Mouse (Mus musculus): Measurements from ENCODE around the gene BC048507. TPM values are rescaled to one million over a fixed set of nuclear protein-coding genes. Genes with fewer than 3 reads are reported as not detected.
"Not testable (repeated sequence)": the region's sequence is repeated elsewhere in the genome, so short reads cannot be mapped to it uniquely, and the experiment has no call there.

Gene BC048507
- not detected in 2 replicates for polyA plus RNA-seq (2012; rRNA removed)

DNA sequence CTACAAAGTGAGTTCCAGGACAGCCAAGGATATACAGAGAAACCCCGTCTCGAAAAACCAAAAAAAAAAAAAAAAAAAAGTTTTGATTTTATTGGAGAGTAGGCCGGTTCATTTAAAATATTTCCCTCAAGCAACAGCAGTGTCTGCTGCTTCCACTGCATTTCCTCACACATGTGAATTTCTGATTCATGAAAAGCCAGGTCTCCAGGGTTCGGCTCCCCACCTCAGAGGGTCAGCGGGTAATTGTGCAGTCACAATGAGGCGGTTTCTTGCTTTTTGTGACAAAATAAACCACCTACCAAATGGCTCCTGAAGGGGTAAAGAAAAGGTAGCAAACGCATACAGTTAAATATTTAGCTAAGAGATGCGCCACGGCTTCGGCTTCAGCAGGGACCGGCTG, at the start of gene BC048507:
Gene BC048507, plus strand, starts transcription at position 301 of the 400 bp plus-strand sequence.
- H3K4me1 ChIP-seq (ENCODE audit: control insufficient read depth, insufficient read depth, insufficient read length), result no peaks in the 10 kb centered on the region
- WGBS, result 87% methylated on average over 11 of the region's 11 CpGs
- H3K4me3 ChIP-seq (ENCODE audit: extremely low read depth, insufficient read depth, insufficient read length), result no peak within 1 kb of the TSS
- H3K27me3 ChIP-seq (ENCODE audit: control insufficient read depth, insufficient read depth, low read length), result no peaks in the 10 kb centered on the region
- no peak within 1 kb of the TSS for H3K27ac ChIP-seq (ENCODE audit: insufficient read depth, low read length)
- H3K36me3 ChIP-seq (ENCODE audit: control insufficient read depth, insufficient read depth, low read length), result no peaks in the 10 kb centered on the region
- DNase-seq (ENCODE audit: low read depth in 1 of 2, low spot score in 2 of 2), result no peak
- no peak for TF ChIP-seq POLR2A (IDR thresholded peaks at IDR 0.05; ENCODE audit: low read depth, low read length)
- no peak for TF ChIP-seq CTCF (IDR thresholded peaks at IDR 0.05; ENCODE audit: extremely low read depth, insufficient read depth, insufficient read length, insufficient replicate concordance)

DNA sequence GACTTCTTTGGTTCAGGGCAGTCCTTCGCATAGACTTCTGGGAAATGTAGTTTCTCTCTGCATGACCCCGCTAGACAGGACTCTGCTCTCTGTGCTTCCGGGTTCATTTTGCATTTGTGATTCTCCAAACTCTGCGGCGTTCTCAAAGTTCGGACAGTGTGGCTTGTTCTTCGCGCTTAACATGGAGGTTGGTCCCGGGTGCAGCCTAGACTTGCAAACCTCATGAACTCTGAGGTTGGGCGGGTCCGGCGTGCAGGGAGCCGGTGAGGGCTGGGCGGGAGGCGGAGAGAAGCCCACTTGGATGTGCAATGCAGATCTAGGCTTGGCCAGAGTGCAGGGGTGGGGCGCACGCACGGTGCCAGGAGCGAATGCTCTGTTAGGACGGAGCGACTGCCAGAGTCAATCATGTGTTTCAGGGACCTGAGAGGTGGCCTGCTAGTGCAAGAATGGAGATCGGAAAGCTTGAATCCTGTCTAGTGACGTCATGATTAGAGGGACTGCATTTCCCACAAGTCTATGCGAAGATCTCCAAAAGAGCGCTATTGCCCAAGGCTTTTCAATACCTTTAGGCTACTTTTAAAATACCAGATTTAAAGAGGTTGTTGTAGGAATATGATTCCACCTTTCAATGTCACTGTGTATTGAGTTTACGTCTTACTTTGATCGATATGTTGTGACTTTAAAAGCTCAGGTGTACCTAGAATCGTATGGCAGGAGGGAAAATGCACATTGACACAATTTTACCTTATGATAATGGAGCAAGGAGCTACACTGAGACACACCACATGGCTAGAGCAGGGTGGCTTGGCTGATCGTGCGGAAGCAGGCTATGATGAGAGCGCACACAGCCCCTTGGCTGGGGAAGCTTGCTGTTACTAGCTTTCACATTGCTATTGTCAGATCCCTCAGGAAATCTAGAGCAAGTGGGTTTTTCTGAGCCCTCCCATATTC, 49.1 kb upstream of the BC048507 start, which contains the start of gene Zfp273:
Gene Zfp273, plus strand, starts transcription at position 31 of the 951 bp plus-strand sequence.
- peak; percentile 55 to 65 for DNase-seq (ENCODE audit: low read depth in 1 of 2, low spot score in 2 of 2)
- 4% methylated on average over 31 of the region's 31 CpGs for whole genome bisulfite sequencing
- peaks cover 2% of the 10 kb centered on the region; the same call in 1 of the 2 replicates for H3K4me1 ChIP-seq (ENCODE audit: control insufficient read depth, insufficient read depth, insufficient read length)
- H3K4me3 ChIP-seq (ENCODE audit: extremely low read depth, insufficient read depth, insufficient read length), result peak within 1 kb of the TSS; percentile 82
- no peaks in the 10 kb centered on the region for H3K36me3 ChIP-seq (ENCODE audit: control insufficient read depth, insufficient read depth, low read length)
- H3K27ac ChIP-seq (ENCODE audit: insufficient read depth, low read length), result peak within 1 kb of the TSS; percentile 72
- TF ChIP-seq POLR2A (IDR thresholded peaks at IDR 0.05; ENCODE audit: low read depth, low read length), result no peak
- TF ChIP-seq CTCF (IDR thresholded peaks at IDR 0.05; ENCODE audit: extremely low read depth, insufficient read depth, insufficient read length, insufficient replicate concordance), result no peak
- no peaks in the 10 kb centered on the region for H3K27me3 ChIP-seq (ENCODE audit: control insufficient read depth, insufficient read depth, low read length)

DNA sequence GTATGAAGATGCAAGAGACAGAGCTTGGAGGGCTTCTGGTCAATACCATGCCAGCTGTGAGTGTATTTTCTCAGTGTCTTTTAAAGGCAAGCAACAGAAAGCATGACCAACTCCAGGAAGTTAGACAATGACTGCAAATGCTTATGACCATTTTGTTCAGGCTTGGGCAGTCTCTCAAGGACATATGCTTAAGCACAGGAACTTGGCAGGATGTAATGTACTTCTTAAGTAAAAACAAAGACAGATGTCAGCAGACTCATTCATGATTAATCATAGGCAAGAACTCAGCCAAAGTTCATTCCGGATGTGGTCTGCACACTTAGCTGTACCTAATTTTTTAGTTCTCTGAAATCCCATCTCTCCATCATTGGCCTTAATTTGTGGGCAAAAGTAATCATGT, 44.5 kb upstream of the BC048507 start:
- TF ChIP-seq POLR2A (IDR thresholded peaks at IDR 0.05; ENCODE audit: low read depth, low read length) (no peak), CTCF (IDR thresholded peaks at IDR 0.05; ENCODE audit: extremely low read depth, insufficient read depth, insufficient read length, insufficient replicate concordance) (no peak)
- no peak overlapping the region for H3K4me3 ChIP-seq (ENCODE audit: extremely low read depth, insufficient read depth, insufficient read length)
- no peaks in the 10 kb centered on the region for H3K27me3 ChIP-seq (ENCODE audit: control insufficient read depth, insufficient read depth, low read length)
- H3K36me3 ChIP-seq (ENCODE audit: control insufficient read depth, insufficient read depth, low read length), result peaks cover 6% of the 10 kb centered on the region; the same call in 1 of the 2 replicates
- 85% methylated on average over 1 of the region's 1 CpGs for WGBS
- peaks cover 2% of the 10 kb centered on the region; the same call in 1 of the 2 replicates for H3K4me1 ChIP-seq (ENCODE audit: control insufficient read depth, insufficient read depth, insufficient read length)
- DNase-seq (ENCODE audit: low read depth in 1 of 2, low spot score in 2 of 2), result no peak
- no peak overlapping the region for H3K27ac ChIP-seq (ENCODE audit: insufficient read depth, low read length)

DNA sequence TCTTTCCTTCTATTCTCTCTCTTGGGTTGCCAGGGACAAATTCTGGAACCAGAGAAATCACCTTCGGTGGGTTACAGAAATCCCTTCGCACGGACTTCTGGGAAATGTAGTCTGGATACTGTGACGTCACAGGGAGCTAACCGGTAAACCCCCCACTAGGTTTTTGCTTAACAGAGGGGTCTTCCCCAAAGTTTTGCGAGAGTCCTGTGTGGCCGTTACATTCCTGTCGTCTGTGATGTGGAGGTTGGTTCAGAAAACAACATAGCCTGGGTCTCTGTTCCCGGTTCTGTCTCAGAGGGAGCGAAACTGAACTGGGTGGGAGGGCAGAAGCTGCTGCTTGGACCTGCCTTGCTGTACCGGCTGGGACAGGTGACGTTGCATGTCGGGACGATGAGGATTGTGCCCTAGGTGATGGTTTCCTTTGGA, 32.2 kb upstream of the BC048507 start, which contains the start of gene Gm10037:
Gene Gm10037, plus strand, starts transcription at position 196 of the 426 bp plus-strand sequence.
- peak within 1 kb of the TSS; percentile 66 for H3K4me3 ChIP-seq (ENCODE audit: extremely low read depth, insufficient read depth, insufficient read length)
- peak; percentile 34 to 41 for DNase-seq (ENCODE audit: low read depth in 1 of 2, low spot score in 2 of 2)
- H3K27ac ChIP-seq (ENCODE audit: insufficient read depth, low read length), result no peak within 1 kb of the TSS
- WGBS, result 6% methylated on average over 14 of the region's 14 CpGs
- no peaks in the 10 kb centered on the region for H3K27me3 ChIP-seq (ENCODE audit: control insufficient read depth, insufficient read depth, low read length)
- TF ChIP-seq CTCF (IDR thresholded peaks at IDR 0.05; ENCODE audit: extremely low read depth, insufficient read depth, insufficient read length, insufficient replicate concordance) (no peak), POLR2A (IDR thresholded peaks at IDR 0.05; ENCODE audit: low read depth, low read length) (no peak)
- no peaks in the 10 kb centered on the region for H3K4me1 ChIP-seq (ENCODE audit: control insufficient read depth, insufficient read depth, insufficient read length)
- H3K36me3 ChIP-seq (ENCODE audit: control insufficient read depth, insufficient read depth, low read length), result no peaks in the 10 kb centered on the region

DNA sequence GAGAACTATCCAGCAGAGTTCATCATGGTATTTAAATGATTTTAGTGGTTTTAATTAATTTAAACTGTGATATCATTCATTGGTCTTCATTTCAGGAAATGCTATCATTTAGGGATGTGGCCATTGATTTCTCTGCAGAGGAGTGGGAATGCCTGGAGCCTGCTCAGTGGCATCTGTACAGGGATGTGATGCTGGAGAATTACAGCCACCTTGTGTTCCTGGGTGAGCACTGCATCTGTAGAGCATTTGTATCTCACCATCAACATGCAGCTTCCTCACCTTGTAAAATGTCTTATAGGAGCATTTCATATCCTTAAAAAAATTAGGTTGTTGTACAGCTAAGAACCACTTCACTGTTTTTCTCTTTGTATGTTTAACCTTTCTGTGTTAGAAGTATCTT, 30.0 kb upstream of the BC048507 start:
- not testable (repeated sequence) for H3K27ac ChIP-seq (ENCODE audit: insufficient read depth, low read length); H3K4me3 ChIP-seq (ENCODE audit: extremely low read depth, insufficient read depth, insufficient read length); H3K36me3 ChIP-seq (ENCODE audit: control insufficient read depth, insufficient read depth, low read length); H3K27me3 ChIP-seq (ENCODE audit: control insufficient read depth, insufficient read depth, low read length); DNase-seq (ENCODE audit: low read depth in 1 of 2, low spot score in 2 of 2); H3K4me1 ChIP-seq (ENCODE audit: control insufficient read depth, insufficient read depth, insufficient read length)

- H3K4me1 ChIP-seq (ENCODE audit: control insufficient read depth, insufficient read depth, insufficient read length), result peaks cover 2% of the 10 kb centered on the region; the same call in 1 of the 2 replicates
- H3K27ac ChIP-seq (ENCODE audit: insufficient read depth, low read length), result no peak overlapping the region
- DNase-seq (ENCODE audit: low read depth in 1 of 2, low spot score in 2 of 2), result no peak
- H3K36me3 ChIP-seq (ENCODE audit: control insufficient read depth, insufficient read depth, low read length), result no peaks in the 10 kb centered on the region
- TF ChIP-seq POLR2A (IDR thresholded peaks at IDR 0.05; ENCODE audit: low read depth, low read length), result no peak
- TF ChIP-seq CTCF (IDR thresholded peaks at IDR 0.05; ENCODE audit: extremely low read depth, insufficient read depth, insufficient read length, insufficient replicate concordance), result no peak
- 55% methylated on average over 6 of the region's 6 CpGs for WGBS
- H3K27me3 ChIP-seq (ENCODE audit: control insufficient read depth, insufficient read depth, low read length), result no peaks in the 10 kb centered on the region
- H3K4me3 ChIP-seq (ENCODE audit: extremely low read depth, insufficient read depth, insufficient read length), result no peak overlapping the region
Measured at GRCm38 (mm10) chr13:67843775-67844118, 19.4 kb upstream of the BC048507 start.
